Mouse (Mus musculus) hematopoietic stem cell, adult 5-6 weeks (primary cell): ENCODE measurements around the gene Susd4. TPM values are rescaled to one million over a fixed set of nuclear protein-coding genes. Genes with fewer than 3 reads are reported as not detected.

Source experiments
- ATAC-seq, 2 experiments: fragments of 125-278 bp in 1 of 2; replicated peaks in 1 of 2; 2 replicates each; pipeline ENCODE4 v1.8.0; 2016 to 2017; ENCODE audit warnings: inconsistent platforms in 2 of 2, mild to moderate bottlenecking in 2 of 2, moderate number of reproducible peaks in 2 of 2, low read depth in 1 of 2, moderate TSS enrichment in 1 of 2; ENCODE audit not compliant: low FRiP score in 2 of 2, poor library complexity in 2 of 2, severe bottlenecking in 2 of 2, insufficient read depth in 1 of 2, low TSS enrichment in 1 of 2
- total RNA-seq: library from RNA; stranded (forward); fragments of 172-1452, 232-1000 nt; gene quantifications from 2 replicates; pipeline ENCODE4 v1.2.3, GENCODE M21; 2017

The Susd4 gene
- total RNA-seq, 1 experiment from 2014 or later: 2.2 TPM

DNA sequence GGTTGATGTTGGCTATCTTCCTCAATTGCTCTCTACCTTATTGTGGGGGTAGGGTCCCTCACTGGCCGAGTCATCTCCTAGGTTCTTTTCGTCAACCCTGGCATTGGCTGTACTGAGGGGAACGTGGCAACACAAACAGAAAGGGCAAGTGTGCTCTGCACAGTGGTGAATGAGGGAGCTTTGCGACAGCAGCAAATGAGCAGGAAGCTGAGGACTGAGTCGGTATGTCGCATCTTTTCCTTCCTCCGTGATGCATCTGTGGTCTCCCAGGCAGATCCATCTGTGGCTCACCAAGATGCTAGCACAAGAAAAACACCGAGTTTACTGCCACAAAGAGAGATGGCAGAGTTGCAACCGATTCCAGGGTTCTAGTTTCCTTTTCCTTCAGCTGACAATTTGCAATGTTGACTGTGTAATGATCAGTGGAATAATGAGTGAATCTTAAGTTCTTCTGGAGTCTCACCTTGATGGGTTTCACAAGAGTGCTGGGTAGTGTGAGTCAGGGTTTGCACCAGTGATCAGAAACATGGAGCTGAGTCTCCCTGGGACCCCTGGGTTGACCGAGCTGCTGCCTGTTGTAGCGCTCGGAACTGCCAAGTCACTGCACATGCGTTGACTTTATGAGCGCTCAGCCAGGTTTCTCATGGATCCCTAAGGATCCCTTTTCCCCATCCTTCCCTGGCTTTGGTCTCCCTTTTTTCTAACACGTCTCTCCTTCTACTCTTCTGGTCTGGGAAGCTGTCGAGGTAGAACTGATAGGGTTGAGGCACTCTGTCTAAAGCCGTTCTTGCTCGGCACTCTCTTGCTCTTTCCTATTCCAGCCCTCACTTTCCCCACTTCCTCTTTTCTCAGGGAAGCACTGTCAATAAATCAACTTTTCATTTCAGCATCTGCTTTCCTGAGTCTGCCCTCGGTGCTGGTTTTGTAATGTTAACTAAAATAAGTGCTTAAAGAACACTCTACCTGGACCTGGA is 164.5 kb downstream of the Susd4 start:
- peak; percentile 86 to 92 for ATAC-seq

DNA sequence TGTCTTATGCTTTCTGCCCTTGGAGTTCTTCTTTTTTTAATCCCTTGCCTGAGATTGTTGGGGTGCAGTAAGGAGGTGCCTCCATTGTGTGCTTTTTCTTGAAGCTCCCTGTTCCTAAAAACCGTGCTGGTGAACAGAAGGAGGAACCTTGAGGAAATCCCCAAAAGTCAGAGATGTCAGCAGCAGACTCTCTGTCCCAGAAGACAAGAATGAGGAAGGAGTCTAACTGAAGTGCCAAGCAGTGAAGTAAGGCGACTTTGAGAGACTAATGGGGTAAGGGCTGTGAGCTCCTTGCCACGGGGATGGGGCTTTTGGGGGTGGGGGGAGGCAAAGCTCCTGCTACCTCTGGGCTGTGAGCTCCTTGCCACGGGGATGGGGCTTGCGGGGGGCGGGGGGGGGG is 171.8 kb downstream of the Susd4 start:
- ATAC-seq: no peak

DNA sequence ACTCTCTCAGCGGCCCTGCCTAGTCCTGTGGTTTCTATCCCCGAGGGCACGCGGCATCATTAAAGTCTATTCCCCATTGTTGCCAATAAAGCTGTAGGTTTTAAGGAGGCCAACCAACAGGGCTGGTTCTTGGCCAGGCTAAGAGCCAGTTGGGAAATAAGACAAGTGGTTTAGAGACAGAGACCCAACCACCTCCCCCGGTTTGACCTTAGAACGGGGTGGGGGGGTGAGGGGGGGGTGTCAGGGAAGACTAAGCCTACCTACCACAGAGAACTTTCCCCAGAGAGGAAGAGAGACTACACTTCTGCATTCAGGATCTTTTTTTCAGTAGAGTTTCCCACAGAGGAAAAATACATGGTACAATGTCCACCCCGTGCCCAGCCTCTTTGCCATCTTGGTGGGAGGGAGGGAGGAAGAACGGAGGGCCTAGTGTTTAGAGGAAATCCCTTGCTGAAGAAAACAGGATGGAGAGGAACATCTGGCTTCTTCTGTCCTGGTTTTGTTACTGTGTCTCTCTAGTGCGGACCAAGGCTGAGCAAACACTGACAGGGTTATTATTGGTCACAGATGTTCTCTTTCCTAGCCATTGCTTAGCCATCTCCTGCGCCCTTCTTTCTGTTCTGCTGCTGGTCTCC is 173.9 kb downstream of the Susd4 start:
- ATAC-seq: no peak

DNA sequence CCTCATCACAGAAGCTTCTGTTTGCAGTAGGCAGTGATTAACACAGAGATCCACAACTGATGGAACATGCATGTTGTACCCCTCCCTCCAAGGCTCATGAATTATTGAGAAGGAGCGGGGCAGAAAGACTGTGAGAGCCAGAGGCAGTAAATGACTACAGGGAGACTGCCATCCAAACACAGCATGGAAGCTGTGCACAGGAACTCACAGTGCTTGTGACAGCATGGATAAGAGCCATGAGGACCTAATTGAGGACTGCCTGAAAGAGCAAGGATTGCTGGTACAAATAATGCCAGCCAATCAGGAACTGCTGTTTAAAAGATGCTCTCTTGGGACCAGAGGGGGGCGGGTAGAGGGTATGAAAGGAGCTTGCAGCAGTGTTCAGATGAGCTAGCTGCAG is 178.3 kb downstream of the Susd4 start:
- no peak for ATAC-seq

DNA sequence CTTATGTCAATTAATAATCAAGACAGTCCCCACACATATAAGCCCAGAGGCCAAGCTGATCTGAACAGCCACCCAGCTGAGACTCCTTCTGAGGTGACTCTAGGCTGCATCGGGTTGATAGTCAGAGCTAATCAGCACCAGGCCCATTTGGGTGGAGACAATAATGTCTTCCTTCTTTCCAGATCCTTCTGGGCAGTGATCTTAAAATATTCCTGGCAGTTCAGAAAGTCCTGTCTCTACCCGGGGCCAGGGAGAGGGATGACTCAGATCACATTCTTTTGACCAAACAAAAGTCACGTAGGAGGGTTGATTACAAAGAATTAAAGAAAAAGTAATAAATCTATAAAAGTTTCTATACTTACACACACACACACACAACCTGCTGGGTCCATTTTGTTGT is 180.3 kb downstream of the Susd4 start:
- no peak for ATAC-seq

DNA sequence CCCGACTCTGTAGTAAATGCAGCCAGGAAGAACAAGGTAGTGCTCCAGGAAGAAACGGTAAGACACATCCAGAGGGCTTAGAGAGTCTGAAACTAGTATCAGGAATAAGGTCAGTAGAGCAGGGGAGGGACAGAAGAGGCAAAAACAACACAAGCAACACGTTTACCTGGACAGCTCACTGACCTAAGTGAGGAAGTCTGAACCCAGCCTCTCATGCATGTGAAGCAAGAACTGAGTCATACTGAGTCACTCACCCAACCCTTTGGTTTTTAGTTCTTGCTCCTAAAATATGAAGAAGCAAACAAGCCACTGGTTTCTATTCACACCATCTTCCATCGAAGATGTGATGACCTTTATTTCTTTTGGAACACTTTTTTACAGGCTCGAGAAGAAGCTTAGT is 181.0 kb downstream of the Susd4 start:
- peak in 1 of 2 experiments; percentile 50; a peak in 1 of 4 replicates for ATAC-seq

DNA sequence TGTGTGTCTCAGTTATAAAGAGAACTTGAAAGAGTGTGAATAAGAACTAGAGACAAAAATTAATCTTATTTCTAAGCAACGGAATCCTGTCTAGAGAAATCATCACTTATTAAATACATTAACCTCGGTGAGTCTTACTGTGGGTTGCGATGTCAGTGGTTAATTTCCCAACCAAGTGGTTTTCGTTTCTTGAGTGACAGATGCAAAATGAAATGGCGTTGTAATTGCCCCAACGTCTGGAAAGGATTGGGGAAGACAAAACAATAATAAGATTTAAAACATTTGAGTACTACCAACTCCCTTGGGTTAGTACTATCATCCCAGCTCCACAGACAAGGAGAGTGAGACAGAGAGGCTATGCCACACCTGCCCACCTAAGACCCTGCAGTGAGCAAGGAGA is 181.9 kb downstream of the Susd4 start:
- ATAC-seq: no peak

Other genes with a start within 250 kb of the Susd4 start
- 45.6 and 60.3 TPM in 2 replicates for gene Capn2, start 246.3 kb upstream of the Susd4 start, total RNA-seq
- not detected in 2 replicates for gene Capn8, start 198.9 kb upstream of the Susd4 start, total RNA-seq
- not detected in 2 replicates for gene Ccdc185, start 14.7 kb upstream of the Susd4 start, total RNA-seq
- gene Tlr5, start 190.9 kb downstream of the Susd4 start, total RNA-seq: 1.3 TPM in 1 of 2 replicates, not detected in the other